In genomic region chr8:3411085-3411484, GRCm38 (mm10) we compare ENCODE assay signal across 1 mouse cellular context.
A peak's percentile ranks its signal among the peaks of the same experiment; 100 is the strongest.
TF ChIP-seq lines count a peak whose summit lies in the region.

No protein-coding gene starts in this region.

TF ChIP-seq in MEL, 35 proteins besides CTCF, POLR2A, EP300 and RAD21 (continued from another document):
- no peak for TF ChIP-seq MAFK (IDR thresholded peaks at IDR 0.05; ENCODE audit: borderline replicate concordance, low read depth, low read length)
- 0 out of 2 replicates have a peak, but pooled peaks have one; percentile 8 for TF ChIP-seq ZNF384 (IDR thresholded peaks at IDR 0.05; ENCODE audit: low read depth, low read length)
- peak; percentile 36; the same call in 1 of the 2 replicates for TF ChIP-seq RCOR1 (IDR thresholded peaks at IDR 0.05; ENCODE audit: low read depth, low read length)
- TF ChIP-seq GATA1 (IDR thresholded peaks at IDR 0.05; ENCODE audit: low read depth, low read length) = peak; percentile 59
- peak; percentile 66 for TF ChIP-seq TCF12 (IDR thresholded peaks at IDR 0.05; ENCODE audit: low read depth, low read length)
